Mouse (Mus musculus): ENCODE measurements around the gene Scrn3. TPM values are rescaled to one million over a fixed set of nuclear protein-coding genes. Genes with fewer than 3 reads are reported as not detected.

Gene Scrn3
- polyA plus RNA-seq (2014; fragmentation: Nextera tagmentation; extraction: Ambion mirVana) = 17.0 and 17.8 TPM in 2 replicates

DNA sequence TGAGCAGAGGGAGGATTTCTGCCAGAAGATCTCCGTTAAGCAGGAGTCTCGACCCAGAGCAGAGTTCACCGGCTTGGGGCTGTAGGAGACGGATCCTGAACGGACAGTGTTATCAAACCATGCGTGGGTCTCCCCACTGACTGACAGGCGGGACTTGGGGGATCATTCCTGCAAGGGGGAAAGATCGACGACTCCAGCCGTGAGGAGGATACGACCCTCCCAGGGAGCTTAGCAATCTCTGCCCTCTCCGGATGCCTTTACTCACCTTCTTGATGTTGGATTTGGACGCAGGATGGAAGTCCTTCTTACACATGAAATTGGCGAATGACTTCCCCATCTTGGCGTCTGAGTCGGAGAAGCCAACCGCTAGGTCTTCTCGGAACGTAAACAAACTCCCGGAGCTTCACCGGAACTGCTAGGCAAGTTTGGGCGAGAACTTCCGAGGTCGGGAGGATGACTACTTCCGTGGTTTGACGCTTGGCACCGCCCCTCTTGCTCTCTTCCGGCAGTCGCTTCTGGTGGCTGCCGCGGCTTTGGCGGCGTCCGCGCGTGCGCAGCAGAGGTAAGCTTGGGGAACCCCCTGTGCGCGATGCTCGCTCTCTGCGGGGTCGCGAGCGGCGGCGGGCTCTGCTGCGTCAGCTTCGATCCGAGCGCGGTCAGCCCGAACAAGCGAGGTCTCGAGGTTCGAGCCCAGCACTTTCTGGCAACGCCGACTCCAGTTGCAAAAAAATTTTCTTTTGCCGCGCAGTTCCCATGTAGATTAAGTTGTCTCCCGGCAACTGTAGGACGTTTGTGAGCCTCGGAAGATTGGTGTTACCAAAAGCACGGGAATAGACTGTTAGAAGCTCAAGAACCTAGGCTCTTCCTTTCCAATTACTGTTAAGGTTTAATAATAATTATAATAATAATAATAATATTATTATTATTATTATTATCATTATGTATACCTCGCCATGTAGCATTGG, at the start of gene Scrn3, which contains the start of gene Cir1:
Scrn3 (plus strand) TSS at position 450 of the 965 bp plus-strand sequence.
Cir1 (minus strand) TSS at position 550 of the 965 bp plus-strand sequence.
- H3K4me1 ChIP-seq (ENCODE audit: control insufficient read depth, insufficient read depth, low read length) = no peaks in the 10 kb centered on the region
- DNase-seq (ENCODE audit: low spot score) (peak; percentile 94), ATAC-seq (ENCODE audit: insufficient number of reproducible peaks, low FRiP score, low TSS enrichment, low read depth) (peak; percentile 93)
- H3K27me3 ChIP-seq (ENCODE audit: control insufficient read depth, insufficient read depth, low read length) = no peaks in the 10 kb centered on the region
- H3K9ac ChIP-seq (ENCODE audit: low read length) = peak within 1 kb of the TSS; percentile 71
- peaks cover 8% of the 10 kb centered on the region for H3K36me3 ChIP-seq (ENCODE audit: control insufficient read depth, insufficient read depth, low read length)
- H3K4me3 ChIP-seq (ENCODE audit: low read depth, low read length) = peak within 1 kb of the TSS; percentile 84
- peak within 1 kb of the TSS; percentile 43 for H3K27ac ChIP-seq (replicated peaks; ENCODE audit: low read depth, low read length)
- H3K9me3 ChIP-seq (ENCODE audit: control insufficient read depth, low read length) = no peaks in the 10 kb centered on the region
- H3K4me2 ChIP-seq (ENCODE audit: low read depth, severe bottlenecking) = peak within 1 kb of the TSS; percentile 79
- under 1% methylated on average over 64 of the region's 64 CpGs for WGBS

DNA sequence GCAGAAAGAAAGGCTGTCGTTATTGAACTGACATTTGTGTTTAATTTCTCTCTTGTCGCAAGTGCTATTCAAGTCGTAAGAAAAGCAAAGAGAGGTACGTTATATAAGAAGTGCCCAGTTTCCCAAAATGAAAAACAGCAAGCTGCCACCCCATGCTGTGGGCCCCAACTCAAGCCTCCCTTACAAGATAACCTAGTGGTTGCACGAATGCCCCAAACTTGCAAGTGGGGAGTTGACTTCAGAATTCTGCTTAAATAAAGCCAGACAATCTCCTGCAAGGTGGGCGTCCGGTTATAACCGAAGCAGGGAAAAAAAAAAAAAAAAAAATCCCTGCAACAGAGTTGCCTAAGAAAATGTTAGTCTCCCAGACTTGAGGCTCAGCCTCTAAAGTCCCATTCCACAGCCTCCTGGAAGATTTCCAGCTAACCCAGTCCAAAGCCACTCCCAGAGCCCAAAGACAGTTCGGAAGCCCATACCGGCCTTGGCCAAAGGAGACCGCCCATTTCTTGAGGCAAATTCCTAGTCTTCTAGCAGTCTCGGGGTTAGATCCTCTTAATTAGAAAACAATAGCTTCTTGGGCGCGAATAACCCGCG, 49.1 kb upstream of the Scrn3 start:
- H3K27ac ChIP-seq (replicated peaks; ENCODE audit: low read depth, low read length) = no peak overlapping the region
- H3K36me3 ChIP-seq (ENCODE audit: control insufficient read depth, insufficient read depth, low read length) = no peaks in the 10 kb centered on the region
- peaks cover 45% of the 10 kb centered on the region for H3K27me3 ChIP-seq (ENCODE audit: control insufficient read depth, insufficient read depth, low read length)
- DNase-seq (ENCODE audit: low spot score) (peak; percentile 49), ATAC-seq (ENCODE audit: insufficient number of reproducible peaks, low FRiP score, low TSS enrichment, low read depth) (no peak)
- H3K9ac ChIP-seq (ENCODE audit: low read length) = no peak overlapping the region; the same call in 1 of the 2 replicates
- H3K4me2 ChIP-seq (ENCODE audit: low read depth, severe bottlenecking) = peak overlapping the region; percentile 87
- no peaks in the 10 kb centered on the region for H3K9me3 ChIP-seq (ENCODE audit: control insufficient read depth, low read length)
- 2% methylated on average over 16 of the region's 16 CpGs for WGBS
- peaks cover 10% of the 10 kb centered on the region for H3K4me1 ChIP-seq (ENCODE audit: control insufficient read depth, insufficient read depth, low read length)
- peak overlapping the region; percentile 39 for H3K4me3 ChIP-seq (ENCODE audit: low read depth, low read length)

DNA sequence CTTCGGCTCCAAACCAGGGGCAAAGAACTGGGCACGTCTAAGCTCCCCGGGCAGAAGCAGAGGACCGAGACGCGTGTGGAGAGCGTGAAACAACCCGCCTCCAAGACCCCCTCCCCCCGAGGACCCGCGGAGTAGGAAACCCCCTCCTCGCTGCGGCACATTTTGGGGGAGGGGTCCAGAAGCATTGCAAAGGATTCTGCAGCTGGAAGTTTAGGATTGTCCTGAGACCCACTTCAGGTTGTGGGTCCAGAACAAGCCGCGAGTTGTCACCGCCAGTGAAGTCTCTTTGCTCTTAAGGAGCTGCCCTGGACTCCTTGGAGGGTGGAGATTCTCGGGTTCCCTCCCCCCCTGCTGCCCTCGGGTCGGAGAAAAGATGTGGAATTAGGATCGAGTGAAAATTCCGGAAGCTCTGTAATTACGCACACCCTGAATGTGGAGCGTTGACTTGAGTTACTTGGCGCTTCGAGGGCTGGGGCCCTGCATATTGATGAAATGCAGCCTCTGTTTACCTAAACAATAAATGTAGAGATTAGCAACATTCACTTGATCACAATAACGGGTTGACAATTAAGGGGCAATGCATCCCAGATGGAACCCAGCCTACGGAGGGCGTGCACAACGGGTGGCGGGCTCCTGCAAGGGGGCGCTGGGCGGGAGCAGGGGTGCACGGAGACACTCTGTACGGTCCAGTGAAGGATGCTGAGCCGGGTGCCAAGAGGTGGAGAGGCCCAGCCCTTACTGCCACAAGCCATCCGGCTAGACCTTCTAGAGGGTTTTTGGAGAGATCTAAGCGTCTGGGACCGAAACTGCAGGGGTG, 48.4 kb upstream of the Scrn3 start:
- ATAC-seq (ENCODE audit: insufficient number of reproducible peaks, low FRiP score, low TSS enrichment, low read depth) (no peak), DNase-seq (ENCODE audit: low spot score) (peak; percentile 72)
- Histone ChIP-seq H3K27ac (replicated peaks; ENCODE audit: low read depth, low read length) (no peak overlapping the region), H3K9ac (ENCODE audit: low read length) (peak overlapping the region; percentile 30; the same call in 1 of the 2 replicates), H3K36me3 (ENCODE audit: control insufficient read depth, insufficient read depth, low read length) (no peaks in the 10 kb centered on the region), H3K4me1 (ENCODE audit: control insufficient read depth, insufficient read depth, low read length) (peaks cover 10% of the 10 kb centered on the region), H3K27me3 (ENCODE audit: control insufficient read depth, insufficient read depth, low read length) (peaks cover 49% of the 10 kb centered on the region), H3K9me3 (ENCODE audit: control insufficient read depth, low read length) (no peaks in the 10 kb centered on the region), H3K4me2 (ENCODE audit: low read depth, severe bottlenecking) (peak overlapping the region; percentile 87), H3K4me3 (ENCODE audit: low read depth, low read length) (peak overlapping the region; percentile 39)
- 1% methylated on average over 38 of the region's 38 CpGs for WGBS

DNA sequence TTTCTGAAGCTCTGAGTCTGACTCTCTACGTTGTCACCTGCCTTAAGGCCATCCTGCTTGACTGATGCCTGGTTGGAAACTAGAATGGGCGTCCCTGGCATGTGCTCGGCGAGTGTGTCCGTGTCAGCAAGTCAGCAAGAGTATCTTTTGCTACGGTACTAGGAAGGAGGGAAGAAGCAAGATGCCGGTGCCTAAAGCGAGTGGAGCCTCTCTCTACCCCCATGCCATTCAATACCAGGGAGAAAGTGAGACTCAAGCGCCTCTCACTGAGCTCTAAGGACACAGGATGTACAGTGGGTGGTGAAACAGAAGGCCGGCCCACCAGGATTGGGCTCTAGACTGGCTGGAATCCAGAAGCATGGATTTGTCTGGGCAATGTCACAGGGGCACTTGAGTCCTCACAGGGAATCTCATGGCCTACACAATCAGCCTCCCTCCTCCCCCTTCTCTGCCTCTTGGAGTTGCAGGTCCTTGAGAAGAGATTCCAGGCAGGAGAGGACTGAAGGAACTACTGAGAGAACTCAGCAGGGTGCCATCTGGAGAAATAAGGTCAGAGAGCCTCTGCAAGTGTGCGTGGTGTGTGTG, 47.7 kb upstream of the Scrn3 start:
- Histone ChIP-seq H3K27ac (replicated peaks; ENCODE audit: low read depth, low read length) (no peak overlapping the region), H3K9me3 (ENCODE audit: control insufficient read depth, low read length) (no peaks in the 10 kb centered on the region), H3K4me2 (ENCODE audit: low read depth, severe bottlenecking) (peak overlapping the region; percentile 87), H3K9ac (ENCODE audit: low read length) (no peak overlapping the region), H3K27me3 (ENCODE audit: control insufficient read depth, insufficient read depth, low read length) (peaks cover 54% of the 10 kb centered on the region), H3K4me3 (ENCODE audit: low read depth, low read length) (peak overlapping the region; percentile 39; the same call in 1 of the 2 replicates), H3K4me1 (ENCODE audit: control insufficient read depth, insufficient read depth, low read length) (peaks cover 12% of the 10 kb centered on the region), H3K36me3 (ENCODE audit: control insufficient read depth, insufficient read depth, low read length) (no peaks in the 10 kb centered on the region)
- ATAC-seq (ENCODE audit: insufficient number of reproducible peaks, low FRiP score, low TSS enrichment, low read depth) (no peak), DNase-seq (ENCODE audit: low spot score) (peak; percentile 36)
- WGBS = 1% methylated on average over 11 of the region's 11 CpGs

DNA sequence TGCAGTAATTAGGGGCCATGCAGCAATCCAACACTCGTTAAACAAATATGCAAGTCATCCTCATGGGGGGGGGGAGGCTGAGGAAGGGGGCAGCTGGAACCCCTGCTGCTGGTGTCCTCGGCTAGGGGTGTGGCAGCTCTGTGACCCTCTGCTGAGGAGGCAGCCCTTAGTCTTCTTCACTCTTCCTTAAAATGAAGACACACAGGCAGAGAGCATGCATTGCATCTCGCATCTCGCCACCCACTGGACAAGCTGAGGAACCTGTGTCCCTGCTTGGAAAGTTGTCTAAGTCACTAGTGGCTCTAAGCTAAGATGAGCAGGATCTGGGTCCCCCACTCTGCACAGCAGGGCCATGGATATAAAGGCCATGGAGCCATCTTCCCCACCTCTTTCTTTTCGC, 46.4 kb upstream of the Scrn3 start:
- Histone ChIP-seq H3K36me3 (ENCODE audit: control insufficient read depth, insufficient read depth, low read length) (no peaks in the 10 kb centered on the region), H3K9me3 (ENCODE audit: control insufficient read depth, low read length) (no peaks in the 10 kb centered on the region), H3K4me2 (ENCODE audit: low read depth, severe bottlenecking) (no peak overlapping the region), H3K27me3 (ENCODE audit: control insufficient read depth, insufficient read depth, low read length) (peaks cover 67% of the 10 kb centered on the region), H3K9ac (ENCODE audit: low read length) (no peak overlapping the region), H3K4me3 (ENCODE audit: low read depth, low read length) (no peak overlapping the region), H3K27ac (replicated peaks; ENCODE audit: low read depth, low read length) (no peak overlapping the region), H3K4me1 (ENCODE audit: control insufficient read depth, insufficient read depth, low read length) (peaks cover 14% of the 10 kb centered on the region)
- no peak for DNase-seq (ENCODE audit: low spot score)
- no peak for ATAC-seq (ENCODE audit: insufficient number of reproducible peaks, low FRiP score, low TSS enrichment, low read depth)
- WGBS = 5% methylated on average over 5 of the region's 5 CpGs

DNA sequence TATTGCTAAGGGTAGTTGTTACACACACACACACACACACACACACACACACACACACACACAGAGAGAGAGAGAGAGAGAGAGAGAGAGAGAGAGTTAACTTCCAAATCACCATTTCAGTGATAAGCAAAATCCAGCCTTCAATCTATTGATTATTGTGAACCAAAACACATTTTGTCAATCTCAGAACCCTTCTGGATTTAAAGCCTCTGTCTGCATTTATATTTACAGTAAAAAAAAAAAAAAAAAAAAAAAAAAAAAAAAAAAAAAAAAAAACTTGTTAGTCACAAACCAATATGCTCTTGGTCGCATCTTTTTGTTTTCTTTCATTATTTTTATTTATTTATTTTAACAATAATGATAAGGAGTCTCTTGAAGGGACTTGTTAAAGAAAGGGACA, 45.8 kb upstream of the Scrn3 start:
- Histone ChIP-seq H3K9me3 (ENCODE audit: control insufficient read depth, low read length) (no peaks in the 10 kb centered on the region), H3K4me3 (ENCODE audit: low read depth, low read length) (no peak overlapping the region), H3K36me3 (ENCODE audit: control insufficient read depth, insufficient read depth, low read length) (no peaks in the 10 kb centered on the region), H3K4me1 (ENCODE audit: control insufficient read depth, insufficient read depth, low read length) (peaks cover 17% of the 10 kb centered on the region), H3K27ac (replicated peaks; ENCODE audit: low read depth, low read length) (no peak overlapping the region), H3K4me2 (ENCODE audit: low read depth, severe bottlenecking) (no peak overlapping the region), H3K27me3 (ENCODE audit: control insufficient read depth, insufficient read depth, low read length) (peaks cover 73% of the 10 kb centered on the region), H3K9ac (ENCODE audit: low read length) (no peak overlapping the region)
- 57% methylated on average over 1 of the region's 1 CpGs for WGBS
- DNase-seq (ENCODE audit: low spot score) (no peak), ATAC-seq (ENCODE audit: insufficient number of reproducible peaks, low FRiP score, low TSS enrichment, low read depth) (no peak)

DNA sequence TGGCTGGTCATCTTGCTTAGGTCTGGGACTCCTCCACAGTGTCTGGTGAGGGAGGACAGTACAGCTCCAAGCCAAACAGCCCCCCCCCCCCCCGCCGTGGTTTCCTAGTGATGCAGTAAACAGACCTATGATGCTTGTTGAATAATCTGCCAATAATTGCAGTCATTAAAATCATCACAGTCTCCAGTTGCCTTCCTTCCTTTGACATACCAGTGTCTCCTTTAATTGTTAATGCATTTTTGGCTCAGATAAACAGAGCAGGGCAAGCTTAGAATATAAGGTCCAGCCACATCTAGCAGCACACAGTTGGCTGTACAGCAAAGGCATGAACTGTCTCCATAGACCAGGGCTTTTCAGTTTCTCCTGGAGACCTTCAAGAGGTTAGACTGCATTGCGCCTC, 45.2 kb upstream of the Scrn3 start:
- WGBS = 21% methylated on average over 3 of the region's 3 CpGs
- ATAC-seq (ENCODE audit: insufficient number of reproducible peaks, low FRiP score, low TSS enrichment, low read depth) (no peak), DNase-seq (ENCODE audit: low spot score) (no peak)
- Histone ChIP-seq H3K36me3 (ENCODE audit: control insufficient read depth, insufficient read depth, low read length) (no peaks in the 10 kb centered on the region), H3K27me3 (ENCODE audit: control insufficient read depth, insufficient read depth, low read length) (peaks cover 76% of the 10 kb centered on the region), H3K9me3 (ENCODE audit: control insufficient read depth, low read length) (no peaks in the 10 kb centered on the region), H3K4me3 (ENCODE audit: low read depth, low read length) (no peak overlapping the region), H3K4me1 (ENCODE audit: control insufficient read depth, insufficient read depth, low read length) (peaks cover 20% of the 10 kb centered on the region), H3K27ac (replicated peaks; ENCODE audit: low read depth, low read length) (no peak overlapping the region), H3K9ac (ENCODE audit: low read length) (no peak overlapping the region), H3K4me2 (ENCODE audit: low read depth, severe bottlenecking) (no peak overlapping the region)
